ENCODE assay signal across 31 mouse cellular contexts in the genomic region with DNA sequence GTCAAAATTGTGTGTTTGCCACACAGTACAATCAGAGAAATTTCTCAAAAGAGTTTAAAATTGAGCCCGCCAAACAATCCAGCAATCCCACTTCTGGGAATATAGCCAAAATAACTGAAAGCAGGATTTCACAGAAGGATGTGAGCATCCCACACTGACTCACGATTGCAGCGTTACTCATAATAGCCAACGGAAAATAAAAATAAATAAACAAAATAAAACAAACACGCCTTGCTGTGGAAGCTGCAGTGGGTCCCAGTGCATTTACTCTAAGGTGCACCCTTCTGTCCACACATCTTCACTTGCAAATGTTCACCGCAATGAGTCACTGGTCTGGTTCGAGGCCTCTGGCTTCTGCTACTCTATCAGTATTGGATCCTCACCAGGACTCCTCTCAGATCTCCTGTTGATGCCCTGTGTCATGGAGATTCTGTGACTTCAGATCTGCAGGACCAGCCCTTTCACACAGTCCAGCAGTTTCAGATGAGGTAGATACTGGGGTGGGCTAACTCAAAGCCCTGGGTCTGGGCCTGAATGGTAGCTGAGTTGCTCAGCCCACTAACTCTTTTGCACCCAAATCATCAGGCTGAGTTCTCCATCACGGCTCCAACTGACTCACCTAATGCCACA. TPM values are rescaled to one million over a fixed set of nuclear protein-coding genes. Genes with fewer than 3 reads are reported as not detected.
DNase-seq lines count a peak whose midpoint lies in the region; ATAC-seq lines count a peak whose summit lies in the region.
"Had no signal": no experiment of that assay in that cellular context is flagged by ENCODE, and none has a peak within 500 bp of the region (broad histone marks: within the 10 kb centered on the region; RNA-seq: fewer than 3 reads in every experiment).

No protein-coding gene starts in this region.

- no peaks in the 10 kb centered on the region for H3K9me3 ChIP-seq in lung, embryonic 16.5 days (ENCODE audit: control insufficient read depth, low read length)
- H3K9me3 ChIP-seq: embryonic facial prominence, embryonic 13.5 days; heart, embryonic 12.5 days; hindbrain, embryonic 15.5 days; midbrain, embryonic 15.5 days had no signal

- WGBS in lung, embryonic 16.5 days, result 47% methylated on average over 8 of the region's 8 CpGs

- H3K4me3 ChIP-seq in lung, embryonic 16.5 days (ENCODE audit: low read length), result no peak overlapping the region
- H3K4me3 ChIP-seq: embryonic facial prominence, embryonic 13.5 days; heart, embryonic 12.5 days; hindbrain, embryonic 15.5 days; midbrain, embryonic 15.5 days had no signal

- DNase-seq in heart, adult 11 months, result peak; percentile 60
- DNase-seq in heart, postnatal 10 days, result no peak
- DNase-seq in lung, postnatal 4 days, result no peak
- DNase-seq in NIH3T3 (ENCODE audit: low read depth), result peak; percentile 82
- DNase-seq in telencephalon, adult 2 months (ENCODE audit: low read depth, low spot score), result peak; percentile 11
- no peak for DNase-seq in spleen, adult 18-20 months
- DNase-seq: adrenal gland, adult 8-10 months; B cell, adult 2 months; cerebellum, adult 9-11 months; kidney, adult 11 months; kidney, postnatal 10 days; liver; right cerebral cortex, postnatal 4 days; thymus, postnatal 14 days had no signal

- no peaks in the 10 kb centered on the region for H3K36me3 ChIP-seq in lung, embryonic 16.5 days (ENCODE audit: control insufficient read depth, insufficient read depth, low read length)
- H3K36me3 ChIP-seq: embryonic facial prominence, embryonic 13.5 days; heart, embryonic 12.5 days; hindbrain, embryonic 15.5 days; midbrain, embryonic 15.5 days had no signal

- H3K4me1 ChIP-seq in lung, embryonic 16.5 days (replicated peaks; ENCODE audit: control insufficient read depth, insufficient read depth, low read length), result no peaks in the 10 kb centered on the region
- H3K4me1 ChIP-seq: hindbrain, embryonic 15.5 days; midbrain, embryonic 15.5 days had no signal

- no peak overlapping the region for H3K27ac ChIP-seq in lung, embryonic 16.5 days (ENCODE audit: low read length)
- H3K27ac ChIP-seq: embryonic facial prominence, embryonic 13.5 days; hindbrain, embryonic 15.5 days; midbrain, embryonic 15.5 days; stomach, postnatal 0 days had no signal

- intact Hi-C loops in heart, postnatal 10 days (cut with DNase I), result no loop called here

- no peak overlapping the region for H3K9ac ChIP-seq in lung, embryonic 16.5 days (ENCODE audit: low read length)
- H3K9ac ChIP-seq: embryonic facial prominence, embryonic 13.5 days; heart, embryonic 12.5 days; hindbrain, embryonic 15.5 days; midbrain, embryonic 15.5 days had no signal

- no peak overlapping the region for H3K4me2 ChIP-seq in lung, embryonic 16.5 days (ENCODE audit: low read depth, low read length)
- H3K4me2 ChIP-seq: embryonic facial prominence, embryonic 13.5 days; heart, embryonic 12.5 days; hindbrain, embryonic 15.5 days; midbrain, embryonic 15.5 days had no signal

- peak; percentile 36; the same call in 1 of the 2 replicates for ATAC-seq in lung, embryonic 16.5 days (ENCODE audit: low read depth)
- ATAC-seq: midbrain, embryonic 15.5 days had no signal

- H3K27me3 ChIP-seq in lung, embryonic 16.5 days (ENCODE audit: control insufficient read depth, insufficient read depth, low read depth, low read length), result no peaks in the 10 kb centered on the region
- H3K27me3 ChIP-seq: embryonic facial prominence, embryonic 13.5 days; heart, embryonic 12.5 days; hindbrain, embryonic 15.5 days; midbrain, embryonic 15.5 days had no signal

RNA-seq across cellular contexts. Expression of a gene that starts 7.8 kb away (rescaled TPM):
- not detected for total RNA-seq in heart, postnatal 10 days (2021)
- polyA plus RNA-seq in lung, embryonic 16.5 days (2015; fragmentation: Nextera tagmentation; extraction: Ambion mirVana), result not detected in 2 replicates
- total RNA-seq: gastrocnemius, adult 8-10 months; granulocyte monocyte progenitor cell, adult 5-6 weeks; heart, postnatal 25 days; layer of hippocampus, adult 18-20 months; layer of hippocampus, postnatal 25 days; left cerebral cortex, postnatal 14 days; megakaryocyte, adult 5-6 weeks had no signal
- polyA plus RNA-seq: cortical plate, adult 2 months; embryonic facial prominence, embryonic 13.5 days; forebrain, embryonic 11.5 days; frontal cortex, adult 2 months; heart, embryonic 12.5 days; hindbrain, embryonic 15.5 days; liver, embryonic 16.5 days; midbrain, embryonic 15.5 days; stomach, postnatal 0 days had no signal

RNA-seq across cellular contexts. Expression of a gene that starts 38.5 kb away (rescaled TPM):
- total RNA-seq in heart, postnatal 10 days (2021), result 10 to 100 TPM; 23.6 to 24.6 TPM
- polyA plus RNA-seq in lung, embryonic 16.5 days (2015; fragmentation: Nextera tagmentation; extraction: Ambion mirVana), result 12.0 and 12.5 TPM in 2 replicates

Comparison
In these comparisons a context has a peak if more than half of its experiments do, and no peak if none do; other contexts are left out.
1. DNase-seq: peak in heart, adult 11 months (single experiment), NIH3T3 (single experiment) and telencephalon, adult 2 months (single experiment); none in heart, postnatal 10 days (0 of 2), lung, postnatal 4 days (0 of 2) and spleen, adult 18-20 months (0 of 2).